ENCODE assay signal across 27 mouse cellular contexts in the genomic region with DNA sequence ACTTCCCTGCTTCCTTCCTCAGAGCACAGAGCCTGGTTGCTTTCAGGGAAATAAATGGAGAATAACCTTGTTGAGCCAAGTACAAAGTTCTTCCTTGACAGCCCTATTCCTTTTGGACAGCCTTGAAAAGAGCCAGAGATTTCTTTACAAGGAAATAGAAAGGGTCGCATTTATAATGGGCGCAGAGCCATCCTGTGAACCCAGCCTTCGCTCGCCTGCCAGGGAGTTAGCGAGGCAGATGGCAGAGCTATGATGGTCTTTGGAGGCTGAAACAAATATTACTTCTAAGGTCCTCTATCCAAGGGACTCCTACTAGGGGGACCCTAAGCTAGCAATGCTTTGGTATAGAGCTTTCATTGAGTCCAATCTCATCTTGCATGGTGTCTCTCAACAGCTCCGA. TPM values are rescaled to one million over a fixed set of nuclear protein-coding genes. Genes with fewer than 3 reads are reported as not detected.
A peak's percentile ranks its signal among the peaks of the same experiment; 100 is the strongest.
DNase-seq lines count a peak whose midpoint lies in the region; ATAC-seq and TF ChIP-seq lines count a peak whose summit lies in the region.
"Had no signal": no experiment of that assay in that cellular context is flagged by ENCODE, and none has a peak within 500 bp of the region (broad histone marks: within the 10 kb centered on the region; RNA-seq: fewer than 3 reads in every experiment).

No protein-coding gene starts in this region.

- no peaks in the 10 kb centered on the region for H3K9me3 ChIP-seq in forebrain, embryonic 14.5 days (replicated peaks; ENCODE audit: control insufficient read depth, low read length)
- H3K9me3 ChIP-seq in forebrain, embryonic 12.5 days: no peaks in the 10 kb centered on the region
- H3K9me3 ChIP-seq in forebrain, postnatal 0 days (ENCODE audit: low read length): no peaks in the 10 kb centered on the region
- H3K9me3 ChIP-seq in heart, embryonic 12.5 days (replicated peaks): 0 out of 2 replicates have a peak, but pooled peaks cover 3% of the 10 kb centered on the region
- H3K9me3 ChIP-seq: embryonic facial prominence, embryonic 12.5 days; embryonic facial prominence, embryonic 15.5 days; heart, embryonic 15.5 days; hindbrain, embryonic 10.5 days; hindbrain, embryonic 13.5 days had no signal

- WGBS in forebrain, embryonic 14.5 days: 48% methylated on average over 6 of the region's 6 CpGs
- 79% methylated on average over 6 of the region's 6 CpGs for WGBS in forebrain, embryonic 12.5 days
- WGBS in forebrain, postnatal 0 days: 42% methylated on average over 6 of the region's 6 CpGs
- 81% methylated on average over 6 of the region's 6 CpGs for WGBS in heart, embryonic 12.5 days

- no peak overlapping the region for H3K4me2 ChIP-seq in forebrain, embryonic 14.5 days (ENCODE audit: low read length)
- H3K4me2 ChIP-seq in forebrain, embryonic 12.5 days: no peak overlapping the region
- no peak overlapping the region for H3K4me2 ChIP-seq in forebrain, postnatal 0 days (ENCODE audit: low read depth)
- H3K4me2 ChIP-seq in heart, embryonic 12.5 days: no peak overlapping the region
- H3K4me2 ChIP-seq: embryonic facial prominence, embryonic 12.5 days; embryonic facial prominence, embryonic 15.5 days; heart, embryonic 11.5 days; heart, embryonic 15.5 days; hindbrain, embryonic 13.5 days had no signal

- peak; percentile 38 for DNase-seq in forebrain, embryonic 14.5 days (ENCODE audit: low spot score)
- peak; percentile 28 for DNase-seq in left cerebral cortex, postnatal 4 days
- DNase-seq in left cerebral cortex, adult 8-10 months (ENCODE audit: low spot score in 2 of 2): no peak
- DNase-seq in forebrain, postnatal 0 days: no peak
- DNase-seq: adrenal gland, adult 2 months; adrenal gland, postnatal 14 days; cerebellum, adult 11-12 months; cerebellum, adult 8-10 months; cerebellum, postnatal 25 days; gastrocnemius, postnatal 10 days; gastrocnemius, postnatal 36 days; heart, adult 11 months; heart, postnatal 10 days; heart, postnatal 36 days; kidney, adult 2 months had no signal

- no peak overlapping the region for H3K27ac ChIP-seq in forebrain, embryonic 14.5 days (ENCODE audit: low read depth, low read length)
- H3K27ac ChIP-seq in forebrain, embryonic 12.5 days: no peak overlapping the region
- H3K27ac ChIP-seq in forebrain, postnatal 0 days (ENCODE audit: low read depth, low read length): no peak overlapping the region
- H3K27ac ChIP-seq in heart, embryonic 12.5 days (ENCODE audit: poor library complexity, severe bottlenecking): no peak overlapping the region
- H3K27ac ChIP-seq: embryonic facial prominence, embryonic 12.5 days; embryonic facial prominence, embryonic 15.5 days; heart, embryonic 15.5 days; hindbrain, embryonic 10.5 days; hindbrain, embryonic 13.5 days had no signal

- no peaks in the 10 kb centered on the region for H3K36me3 ChIP-seq in forebrain, embryonic 14.5 days (ENCODE audit: control insufficient read depth, insufficient read depth, low read length)
- no peaks in the 10 kb centered on the region for H3K36me3 ChIP-seq in forebrain, embryonic 12.5 days (replicated peaks)
- H3K36me3 ChIP-seq in forebrain, postnatal 0 days (ENCODE audit: insufficient read depth): no peaks in the 10 kb centered on the region
- no peaks in the 10 kb centered on the region for H3K36me3 ChIP-seq in heart, embryonic 12.5 days
- H3K36me3 ChIP-seq: embryonic facial prominence, embryonic 12.5 days; embryonic facial prominence, embryonic 15.5 days; heart, embryonic 15.5 days; hindbrain, embryonic 10.5 days; hindbrain, embryonic 13.5 days had no signal

- no peak for ATAC-seq in forebrain, embryonic 14.5 days
- no peak for ATAC-seq in forebrain, embryonic 12.5 days (ENCODE audit: low FRiP score)
- 0 out of 2 replicates have a peak, but pooled peaks have one; percentile 29 for ATAC-seq in forebrain, postnatal 0 days
- ATAC-seq in heart, embryonic 12.5 days (ENCODE audit: insufficient number of reproducible peaks, low FRiP score): no peak
- ATAC-seq: CD4-positive, CD25-positive, alpha-beta regulatory T cell, adult 4 months; intestine, postnatal 0 days had no signal

- intact Hi-C loops in left cerebral cortex, postnatal 4 days (cut with DNase I): no loop called here

- peaks cover 12% of the 10 kb centered on the region for H3K4me1 ChIP-seq in forebrain, embryonic 14.5 days (ENCODE audit: control insufficient read depth, insufficient read depth, low read length)
- H3K4me1 ChIP-seq in forebrain, embryonic 12.5 days: peaks cover 9% of the 10 kb centered on the region
- H3K4me1 ChIP-seq in forebrain, postnatal 0 days (ENCODE audit: insufficient read depth): no peaks in the 10 kb centered on the region
- no peaks in the 10 kb centered on the region for H3K4me1 ChIP-seq in heart, embryonic 12.5 days (replicated peaks)
- H3K4me1 ChIP-seq: embryonic facial prominence, embryonic 12.5 days; heart, embryonic 15.5 days had no signal

- no peak overlapping the region for H3K9ac ChIP-seq in forebrain, embryonic 14.5 days (ENCODE audit: low read length)
- no peak overlapping the region for H3K9ac ChIP-seq in forebrain, embryonic 12.5 days
- no peak overlapping the region for H3K9ac ChIP-seq in forebrain, postnatal 0 days
- no peak overlapping the region for H3K9ac ChIP-seq in heart, embryonic 12.5 days
- H3K9ac ChIP-seq: embryonic facial prominence, embryonic 12.5 days; embryonic facial prominence, embryonic 15.5 days; heart, embryonic 15.5 days; hindbrain, embryonic 13.5 days had no signal

- TF ChIP-seq CTCF in forebrain, postnatal 0 days (IDR thresholded peaks at IDR 0.05; ENCODE audit: low read depth): no peak

- H3K27me3 ChIP-seq in forebrain, embryonic 14.5 days (replicated peaks; ENCODE audit: control insufficient read depth, insufficient read depth, low read length): no peaks in the 10 kb centered on the region
- H3K27me3 ChIP-seq in forebrain, embryonic 12.5 days: no peaks in the 10 kb centered on the region
- no peaks in the 10 kb centered on the region for H3K27me3 ChIP-seq in forebrain, postnatal 0 days (ENCODE audit: insufficient read depth, low read length)
- no peaks in the 10 kb centered on the region for H3K27me3 ChIP-seq in heart, embryonic 12.5 days (replicated peaks)
- H3K27me3 ChIP-seq: embryonic facial prominence, embryonic 12.5 days; embryonic facial prominence, embryonic 15.5 days; hindbrain, embryonic 13.5 days had no signal

- no peak overlapping the region for H3K4me3 ChIP-seq in forebrain, embryonic 14.5 days (ENCODE audit: low read depth, low read length)
- no peak overlapping the region for H3K4me3 ChIP-seq in forebrain, embryonic 12.5 days (replicated peaks)
- H3K4me3 ChIP-seq in forebrain, postnatal 0 days (ENCODE audit: low read depth, low read length): no peak overlapping the region
- no peak overlapping the region for H3K4me3 ChIP-seq in heart, embryonic 12.5 days
- H3K4me3 ChIP-seq: embryonic facial prominence, embryonic 12.5 days; embryonic facial prominence, embryonic 15.5 days; heart, embryonic 15.5 days; hindbrain, embryonic 10.5 days; hindbrain, embryonic 13.5 days had no signal

RNA-seq across cellular contexts. Expression of a gene that starts 35.0 kb away (rescaled TPM):
- polyA plus RNA-seq in forebrain, embryonic 14.5 days (2014; fragmentation: Nextera tagmentation; extraction: Ambion mirVana): 0.10 TPM in 1 of 2 replicates, not detected in the other
- polyA plus RNA-seq in forebrain, embryonic 12.5 days (2016; fragmentation: Nextera tagmentation; extraction: Ambion mirVana): 0.04 TPM in 1 of 2 replicates, not detected in the other
- under 1 TPM; 0.38 to 0.42 TPM for total RNA-seq in left cerebral cortex, postnatal 4 days (2021)
- total RNA-seq in left cerebral cortex, adult 8-10 months (2022): 1 to 10 TPM in 1 of 4 experiments, under 1 TPM in 3; 0.30 to 1.6 (median 0.58) TPM
- total RNA-seq in forebrain, postnatal 0 days (2014; rRNA removed): not detected in 2 replicates
- polyA plus RNA-seq in forebrain, postnatal 0 days (2015; fragmentation: Nextera tagmentation; extraction: Ambion mirVana): not detected in 2 replicates
- 0.18 and 0.21 TPM in 2 replicates for polyA plus RNA-seq in heart, embryonic 12.5 days (2016; fragmentation: Nextera tagmentation; extraction: Ambion mirVana)
- total RNA-seq: MEL had no signal
- polyA plus RNA-seq: C2C12 had no signal

Comparison
In these comparisons a context has a peak if more than half of its experiments do, and no peak if none do; other contexts are left out.
1. DNase-seq: peak in forebrain, embryonic 14.5 days (single experiment) and left cerebral cortex, postnatal 4 days (single experiment); none in left cerebral cortex, adult 8-10 months (0 of 2) and forebrain, postnatal 0 days (single experiment).